Mouse (Mus musculus): ENCODE measurements around the gene Elovl2.

DNA sequence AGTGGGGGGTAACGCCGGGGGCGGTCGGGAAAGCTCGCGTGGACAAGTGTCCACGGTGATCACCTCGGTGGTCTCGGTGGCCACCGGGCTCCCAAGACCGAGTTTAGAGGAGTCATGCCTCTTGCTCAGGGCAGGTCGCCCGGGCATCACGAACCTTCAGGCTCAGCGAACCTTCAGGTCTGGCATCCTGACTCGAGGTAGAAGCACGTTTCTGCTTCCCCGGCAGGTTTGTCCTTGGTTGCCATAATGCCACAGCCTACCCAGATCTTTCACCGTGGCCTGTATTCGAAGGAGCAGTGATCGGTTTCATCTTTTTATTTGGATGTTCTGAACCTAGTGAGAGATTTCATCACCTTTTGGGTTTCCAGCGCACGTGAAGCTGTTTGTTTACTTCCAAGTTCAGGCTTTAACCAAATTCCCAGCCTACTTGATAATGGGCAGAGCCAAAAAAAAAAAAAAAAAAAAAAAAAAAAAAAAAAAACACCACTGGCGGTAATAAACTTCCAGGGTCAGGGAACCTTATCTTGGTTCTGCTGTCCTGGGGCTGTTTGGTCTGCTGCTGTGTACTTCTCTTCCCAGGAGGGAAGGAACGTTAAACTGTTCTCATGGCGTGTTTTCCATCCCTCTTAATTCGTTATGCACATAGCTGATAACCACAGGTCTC, 30.2 kb upstream of the Elovl2 start:
- no peak for TF ChIP-seq MAFK (IDR thresholded peaks at IDR 0.05; ENCODE audit: insufficient read depth, low read depth, low read length)
- TF ChIP-seq HCFC1 (IDR thresholded peaks at IDR 0.05; ENCODE audit: borderline replicate concordance, insufficient read depth, low read length), result no peak
- TF ChIP-seq CHD2 (IDR thresholded peaks at IDR 0.05; ENCODE audit: low read depth, low read length), result no peak
- TF ChIP-seq ZC3H11A (IDR thresholded peaks at IDR 0.05; ENCODE audit: borderline replicate concordance, low read depth, low read length), result no peak
